Mouse (Mus musculus): ENCODE data around the gene Olfr1288. TPM values are rescaled to one million over a fixed set of nuclear protein-coding genes. Genes with fewer than 3 reads are reported as not detected.

Olfr1288 gene
- not detected for total RNA-seq (2021)
- long read RNA-seq, experiment 1, result 0 reads
- long read RNA-seq, experiment 2, result 0 reads

DNA sequence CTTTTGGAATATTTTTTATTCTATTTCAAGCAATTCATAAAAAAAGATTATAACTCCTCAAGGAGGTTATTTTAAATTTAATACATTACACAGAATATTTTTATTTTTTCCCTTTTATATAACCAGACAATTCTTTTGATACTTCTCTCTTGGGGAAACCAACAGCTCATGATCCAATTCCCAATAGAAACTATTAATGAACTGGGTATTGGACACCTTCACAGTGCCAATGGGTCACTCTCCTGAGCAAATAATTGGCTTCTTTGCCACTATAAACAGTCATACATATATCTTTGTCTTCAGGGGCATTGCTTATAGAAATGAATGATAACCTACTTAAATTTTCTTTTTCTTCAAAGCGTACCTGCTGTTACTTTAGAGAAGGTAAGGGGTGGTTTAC is at the start of gene Olfr1288:
TSS of gene Olfr1288 (plus strand) at position 301 of the 400 bp plus-strand sequence.
- DNase-seq, result no peak

DNA sequence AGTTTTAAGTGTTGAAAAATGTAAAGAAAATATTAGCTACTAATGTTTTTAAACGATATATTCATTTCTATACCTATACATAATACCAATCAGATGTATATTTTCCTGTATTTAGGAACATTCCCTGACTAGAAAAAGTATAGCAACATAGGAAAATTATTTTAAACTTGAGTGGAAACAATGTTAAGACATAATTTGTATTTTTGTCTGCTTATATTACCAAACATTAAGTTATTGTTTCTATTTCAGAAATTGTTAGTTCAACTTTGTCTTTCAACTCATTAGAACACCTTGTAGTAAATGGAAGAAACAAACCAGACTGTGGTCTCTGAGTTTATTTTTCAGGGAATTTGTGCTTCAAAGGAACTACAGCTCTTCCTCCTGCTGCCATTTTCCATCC is 25.1 kb upstream of the Olfr1288 start, which contains the start of gene Olfr1287:
TSS of gene Olfr1287 (plus strand) at position 301 of the 400 bp plus-strand sequence.
- no peak for DNase-seq

DNA sequence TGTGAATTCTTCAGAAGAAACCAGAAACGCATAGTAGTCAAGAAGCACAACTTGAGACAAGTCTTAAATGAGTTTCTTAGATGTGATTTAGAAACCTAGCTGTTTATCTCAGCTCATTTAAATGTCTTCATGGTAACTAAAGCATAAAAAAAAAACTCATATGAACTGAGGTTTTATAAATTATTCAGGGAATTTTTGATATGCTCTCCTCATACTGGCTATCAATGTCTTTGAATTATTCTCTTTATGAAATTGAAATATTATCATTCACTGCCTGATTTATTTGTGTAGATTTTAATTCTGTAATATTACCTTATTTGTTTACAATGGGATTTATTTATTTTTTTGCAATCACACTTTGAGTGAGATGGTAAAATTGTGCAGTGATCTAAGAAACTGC is 6.6 kb downstream of the Olfr1288 start, which contains the start of gene Olfr1289:
TSS of gene Olfr1289 (plus strand) at position 301 of the 400 bp plus-strand sequence.
- no peak for DNase-seq

- DNase-seq, result no peak
These were observed 19.8 kb downstream of the Olfr1288 start, which contains the start of gene Olfr1290 for GRCm38 (mm10) chr2:111493729-111494128. Olfr1290 (minus strand) TSS chr2:111493829.

DNA sequence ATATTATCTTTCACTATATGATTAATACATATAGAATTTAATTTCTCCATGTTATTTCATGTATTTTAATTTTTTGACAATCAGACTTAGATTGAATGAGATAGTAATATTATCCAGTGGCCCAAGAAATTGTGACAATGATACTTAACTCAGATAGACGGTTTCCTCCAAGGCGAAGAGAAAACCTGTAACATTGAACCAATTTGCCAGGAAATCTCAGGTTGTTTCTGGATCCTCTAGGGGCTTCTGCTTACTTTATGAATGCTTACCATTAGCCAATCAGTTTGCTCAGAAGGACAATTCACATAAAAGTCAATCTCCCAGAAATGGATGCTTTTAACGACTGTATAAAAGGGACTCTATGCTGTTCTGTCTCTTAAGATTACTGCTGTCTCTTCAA is 23.0 kb downstream of the Olfr1288 start, which contains the start of gene Olfr1291-ps1:
TSS of gene Olfr1291-ps1 (plus strand) at position 301 of the 400 bp plus-strand sequence.
- no peak for DNase-seq

- DNase-seq, result no peak
These were observed 43.5 kb downstream of the Olfr1288 start for GRCm38 (mm10) chr2:111517451-111517850.

GRCm38 (mm10) chr2:111524903-111525302 is 51.0 kb downstream of the Olfr1288 start, which contains the start of gene Olfr1293-ps:
Olfr1293-ps (plus strand) TSS chr2:111525203.
- no peak for DNase-seq

Other genes with a start within 250 kb of the Olfr1288 start
- not detected for gene 4930430A15Rik, start 244.5 kb upstream of the Olfr1288 start, total RNA-seq (2021)
- gene Olfr1275, start 238.8 kb upstream of the Olfr1288 start, total RNA-seq (2021), result not detected
- not detected for gene Olfr1276, start 219.6 kb upstream of the Olfr1288 start, total RNA-seq (2021)
- gene Olfr1277, start 200.0 kb upstream of the Olfr1288 start, total RNA-seq (2021), result not detected
- not detected for gene Olfr1278, start 184.0 kb upstream of the Olfr1288 start, total RNA-seq (2021)
- gene Olfr1279, start 173.5 kb upstream of the Olfr1288 start, total RNA-seq (2021), result not detected
- gene Olfr1280, start 160.1 kb upstream of the Olfr1288 start, total RNA-seq (2021), result not detected
- gene Olfr1281, start 147.6 kb upstream of the Olfr1288 start, total RNA-seq (2021), result not detected
- gene Olfr1282, start 138.0 kb upstream of the Olfr1288 start, total RNA-seq (2021), result not detected
- not detected for gene Olfr1283, start 107.3 kb upstream of the Olfr1288 start, total RNA-seq (2021)
- not detected for gene Olfr1284, start 98.6 kb upstream of the Olfr1288 start, total RNA-seq (2021)
- not detected for gene Olfr1286, start 51.0 kb upstream of the Olfr1288 start, total RNA-seq (2021)
- gene Olfr1287, start 25.0 kb upstream of the Olfr1288 start, total RNA-seq (2021), result not detected
- gene Olfr1289, start 6.7 kb downstream of the Olfr1288 start, total RNA-seq (2021), result not detected
- gene Olfr1290, start 19.7 kb downstream of the Olfr1288 start, total RNA-seq (2021), result not detected
- gene Olfr1291-ps1, start 23.1 kb downstream of the Olfr1288 start, total RNA-seq (2021), result not detected
- gene Olfr1293-ps, start 51.1 kb downstream of the Olfr1288 start, total RNA-seq (2021), result not detected
- not detected for gene Olfr1294, start 66.2 kb downstream of the Olfr1288 start, total RNA-seq (2021)
- not detected for gene Olfr1295, start 95.6 kb downstream of the Olfr1288 start, total RNA-seq (2021)
- gene Olfr1297, start 152.4 kb downstream of the Olfr1288 start, total RNA-seq (2021), result not detected
- gene Olfr1298, start 175.1 kb downstream of the Olfr1288 start, total RNA-seq (2021), result not detected
- not detected for gene Olfr1299, start 187.3 kb downstream of the Olfr1288 start, total RNA-seq (2021)